Mouse (Mus musculus) kidney, postnatal 0 days (tissue): Measurements from ENCODE around the gene Sh3bp1. TPM values are rescaled to one million over a fixed set of nuclear protein-coding genes. Genes with fewer than 3 reads are reported as not detected.

Experiments used
- ATAC-seq: fragments of 200-750 bp; cut with Nextera tagmentation; replicated peaks from 2 replicates; pipeline ENCODE4 v1.8.0; 2017; ENCODE audit warnings: low read depth, moderate number of reproducible peaks, moderate TSS enrichment, moderate library complexity; ENCODE audit not compliant: low FRiP score
- DNase-seq: peaks from one replicate; pipeline ENCODE4 v3.0.0-alpha.2; 2016; ENCODE audit warnings: low spot score
- H3K27ac ChIP-seq: fragments of 300-500 bp; sonication (generic); 2 replicates; pipeline ENCODE4 v1.5.1; 2014; ENCODE audit warnings: mild to moderate bottlenecking
- H3K27me3 ChIP-seq: fragments of 300-500 bp; sonication (generic); 2 replicates; pipeline ENCODE4 v1.6.1; 2014; ENCODE audit warnings: low read length, mixed read lengths; ENCODE audit not compliant: insufficient read depth
- H3K36me3 ChIP-seq: fragments of 300-500 bp; sonication (generic); 2 replicates; pipeline ENCODE4 v1.6.1; 2014; ENCODE audit warnings: low read length, mixed read lengths; ENCODE audit not compliant: insufficient read depth
- H3K4me1 ChIP-seq: fragments of 300-500 bp; sonication (generic); replicated peaks from 2 replicates; pipeline ENCODE4 v1.6.1; 2014; ENCODE audit warnings: antibody characterized with exemption, low read length, mixed read lengths; ENCODE audit not compliant: insufficient read depth
- H3K4me2 ChIP-seq: fragments of 300-500 bp; sonication (generic); 2 replicates; pipeline ENCODE4 v1.6.1; 2014; ENCODE audit warnings: mild to moderate bottlenecking, low read length, moderate library complexity, mixed read lengths
- H3K4me3 ChIP-seq: fragments of 300-500 bp; sonication (generic); replicated peaks from 2 replicates; pipeline ENCODE4 v1.5.1; 2014; ENCODE audit warnings: low read depth, low read length
- H3K9ac ChIP-seq: fragments of 300-500 bp; sonication (generic); 2 replicates; pipeline ENCODE4 v1.6.1; 2014; ENCODE audit warnings: low read depth, low read length
- H3K9me3 ChIP-seq: fragments of 300-500 bp; sonication (generic); replicated peaks from 2 replicates; pipeline ENCODE4 v1.6.1; 2016; ENCODE audit warnings: low read length, inconsistent platforms, mixed read lengths
- CTCF ChIP-seq: IDR thresholded peaks from 2 replicates; pipeline ENCODE4 v1.5.1; 2016; ENCODE audit warnings: antibody characterized with exemption, low read depth, mild to moderate bottlenecking, moderate library complexity
- WGBS: fragments of 180-500 bp; shearing (Covaris S2); extraction: QIAGEN DNeasy Blood & Tissue Kit; methylation state at CpG from one replicate; pipeline ENCODE4 v1.1.7; 2014; 5-methylcytosine and 5-hydroxymethylcytosine counted together
- polyA plus RNA-seq: library from polyadenylated mRNA; unstranded; fragments of >200 nt; fragmentation: Nextera tagmentation; extraction: Ambion mirVana; gene quantifications from 2 replicates; pipeline ENCODE4 v1.2.1, GENCODE M21; 2015

Sh3bp1 gene
- polyA plus RNA-seq, 1 experiment from 2014 or later: 19.6 TPM

DNA sequence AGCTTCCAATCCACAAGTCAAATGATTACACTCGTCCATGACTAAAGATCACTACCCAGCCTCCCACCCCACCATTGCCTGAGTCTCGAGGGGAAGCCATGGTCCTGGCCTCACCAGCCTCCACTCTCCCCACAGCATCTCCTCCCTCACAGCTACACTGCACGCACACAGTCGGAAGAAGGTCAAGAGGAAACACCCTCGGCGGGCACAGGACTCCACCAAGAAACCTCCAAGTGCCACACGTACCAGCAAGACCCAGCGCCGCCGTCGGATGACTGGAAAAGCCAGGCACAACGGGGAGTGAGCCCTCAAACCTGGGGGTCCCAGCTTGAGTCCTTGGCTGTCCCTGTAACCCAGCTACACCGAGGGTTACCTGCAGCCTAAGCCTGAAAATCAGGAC, 40.8 kb downstream of the Sh3bp1 start:
- Histone ChIP-seq H3K36me3 (peaks cover 36% of the 10 kb centered on the region), H3K4me3 (no peak overlapping the region), H3K4me2 (no peak overlapping the region), H3K9me3 (no peaks in the 10 kb centered on the region), H3K4me1 (0 out of 2 replicates have a peak, but pooled peaks cover 9% of the 10 kb centered on the region), H3K9ac (no peak overlapping the region), H3K27me3 (no peaks in the 10 kb centered on the region), H3K27ac (no peak overlapping the region)
- no peak for TF ChIP-seq CTCF
- ATAC-seq (no peak), DNase-seq (no peak)
- WGBS: 91% methylated on average over 13 of the region's 13 CpGs

DNA sequence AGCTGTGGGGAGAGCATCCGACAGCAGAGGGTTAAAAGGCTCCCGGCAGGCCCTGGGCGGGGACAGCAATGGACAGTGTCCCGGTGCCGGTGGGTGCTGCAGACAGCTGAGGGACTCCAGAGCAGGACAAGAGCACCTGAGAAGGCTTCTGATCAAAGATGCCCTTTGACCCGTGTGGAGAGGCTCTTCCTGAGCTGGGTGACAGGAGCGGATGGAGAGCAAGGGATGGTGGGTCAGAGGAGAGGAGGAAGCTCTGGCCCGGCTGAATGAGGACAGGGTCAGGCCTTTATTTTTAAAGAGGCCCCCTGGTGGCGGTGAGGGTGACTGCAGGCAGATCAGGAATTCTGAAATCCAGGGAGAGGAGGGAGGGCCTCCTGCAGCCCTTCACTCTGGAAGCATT, 43.1 kb downstream of the Sh3bp1 start:
- Histone ChIP-seq H3K27ac (no peak overlapping the region), H3K9ac (peak overlapping the region; percentile 45; the same call in 1 of the 2 replicates)
- peak; percentile 92 for DNase-seq

DNA sequence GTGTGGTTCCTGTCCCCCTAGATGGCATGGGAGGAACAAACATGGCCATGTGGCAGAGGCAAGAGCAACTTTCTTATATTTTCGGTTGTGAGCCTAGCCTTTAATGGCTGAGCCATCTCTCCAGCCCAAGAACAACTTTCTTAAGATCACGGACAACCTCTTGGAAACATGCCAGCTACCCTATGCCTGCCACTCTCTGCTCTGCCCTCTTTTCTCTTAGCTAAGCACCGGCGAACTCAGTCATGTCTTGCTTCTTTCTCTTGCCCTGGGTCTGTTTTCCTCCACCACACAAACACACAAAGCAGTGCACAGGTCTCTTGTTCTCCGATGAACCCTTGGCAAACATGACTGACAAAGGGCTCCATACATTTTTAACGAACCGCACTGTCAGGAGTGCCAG, 46.7 kb downstream of the Sh3bp1 start:
- H3K27ac ChIP-seq: no peak overlapping the region
- no peak for ATAC-seq

More for the DNA sequence above, 43.1 kb downstream of the Sh3bp1 start:
- peak overlapping the region; percentile 19; the same call in 1 of the 2 replicates for H3K4me3 ChIP-seq
- H3K4me1 ChIP-seq: 0 out of 2 replicates have a peak, but pooled peaks cover 4% of the 10 kb centered on the region
- under 1% methylated on average over 9 of the region's 9 CpGs for WGBS
- H3K36me3 ChIP-seq: peaks cover 31% of the 10 kb centered on the region
- H3K4me2 ChIP-seq: peak overlapping the region; percentile 63
- ATAC-seq: peak; percentile 68
- H3K27me3 ChIP-seq: no peaks in the 10 kb centered on the region
- H3K9me3 ChIP-seq: no peaks in the 10 kb centered on the region
- TF ChIP-seq CTCF: peak; percentile 86

DNA sequence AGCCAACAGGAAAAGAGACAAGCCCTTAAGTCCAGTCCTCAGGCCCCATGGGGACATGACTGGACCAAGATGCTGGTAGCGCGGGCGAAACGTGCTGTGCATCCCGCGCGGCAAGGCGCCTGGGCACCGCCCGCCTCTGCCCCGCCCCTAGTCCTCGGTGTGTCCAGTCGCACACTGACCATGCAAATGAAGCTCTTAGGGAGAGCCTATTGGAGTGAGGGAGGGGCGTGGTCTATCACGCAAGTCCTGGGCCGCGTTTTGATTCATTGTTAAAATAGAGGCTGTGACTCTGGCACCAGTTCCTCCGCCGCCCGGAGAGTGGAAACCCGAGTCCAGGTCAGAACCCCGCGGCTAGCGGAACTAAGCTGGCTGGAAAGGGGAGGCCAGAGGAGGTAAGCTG, 48.1 kb downstream of the Sh3bp1 start, which contains the start of gene Triobp:
Triobp (plus strand) TSS at position 68 of the 400 bp plus-strand sequence.
- H3K9ac ChIP-seq: peak within 1 kb of the TSS; percentile 47; the same call in 1 of the 2 replicates
- no peaks in the 10 kb centered on the region for H3K9me3 ChIP-seq
- H3K27me3 ChIP-seq: no peaks in the 10 kb centered on the region
- peak within 1 kb of the TSS; percentile 76 for H3K4me2 ChIP-seq
- H3K4me1 ChIP-seq: peaks cover 7% of the 10 kb centered on the region; the same call in 1 of the 2 replicates
- ATAC-seq (peak; percentile 97), DNase-seq (peak; percentile 99)
- WGBS: under 1% methylated on average over 24 of the region's 24 CpGs
- TF ChIP-seq CTCF: no peak
- no peak within 1 kb of the TSS for H3K27ac ChIP-seq
- no peaks in the 10 kb centered on the region for H3K36me3 ChIP-seq
- peak within 1 kb of the TSS; percentile 28 for H3K4me3 ChIP-seq

More for the DNA sequence above, 46.7 kb downstream of the Sh3bp1 start:
- peak; percentile 8 for DNase-seq
- 0 out of 2 replicates have a peak, but pooled peaks cover 3% of the 10 kb centered on the region for H3K36me3 ChIP-seq
- no peaks in the 10 kb centered on the region for H3K9me3 ChIP-seq
- no peaks in the 10 kb centered on the region for H3K27me3 ChIP-seq
- no peak for TF ChIP-seq CTCF
- H3K9ac ChIP-seq: no peak overlapping the region
- peaks cover 11% of the 10 kb centered on the region; the same call in 1 of the 2 replicates for H3K4me1 ChIP-seq
- H3K4me2 ChIP-seq: no peak overlapping the region
- 72% methylated on average over 7 of the region's 7 CpGs for WGBS
- no peak overlapping the region for H3K4me3 ChIP-seq

DNA sequence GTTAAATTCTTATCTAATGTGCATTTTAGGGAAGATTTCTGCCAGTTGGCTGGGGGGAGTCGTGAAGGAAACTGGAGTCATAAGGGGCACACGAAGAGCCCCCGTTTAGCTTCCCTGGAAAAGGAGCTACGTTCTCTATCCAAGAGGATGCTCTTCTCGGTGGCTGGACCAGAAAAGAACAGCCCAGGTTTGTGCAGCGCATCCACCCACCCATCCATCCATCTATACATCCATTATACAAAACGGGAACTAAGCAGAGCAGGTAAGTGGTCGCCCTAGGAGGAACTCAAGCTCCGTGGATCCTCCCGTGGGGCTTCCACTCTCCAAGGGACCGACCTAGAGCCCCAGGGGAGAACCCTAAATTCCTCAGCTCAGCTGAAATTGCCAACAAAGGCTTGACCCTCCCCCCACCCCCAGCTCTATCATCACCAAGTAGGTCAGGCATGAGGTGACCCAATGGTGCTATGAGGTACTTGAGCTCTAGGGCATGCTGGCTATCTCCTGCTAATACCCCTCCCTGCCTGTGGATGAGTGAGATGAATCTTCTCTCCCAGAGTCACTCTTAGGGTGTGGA, 48.7 kb downstream of the Sh3bp1 start:
- Histone ChIP-seq H3K27ac (no peak overlapping the region), H3K4me2 (peak overlapping the region; percentile 76), H3K4me1 (peaks cover 7% of the 10 kb centered on the region; the same call in 1 of the 2 replicates), H3K4me3 (peak overlapping the region; percentile 28), H3K9me3 (no peaks in the 10 kb centered on the region), H3K9ac (peak overlapping the region; percentile 47; the same call in 1 of the 2 replicates), H3K36me3 (no peaks in the 10 kb centered on the region), H3K27me3 (no peaks in the 10 kb centered on the region)
- WGBS: 7% methylated on average over 11 of the region's 11 CpGs
- DNase-seq: no peak
- no peak for TF ChIP-seq CTCF
- ATAC-seq: no peak

DNA sequence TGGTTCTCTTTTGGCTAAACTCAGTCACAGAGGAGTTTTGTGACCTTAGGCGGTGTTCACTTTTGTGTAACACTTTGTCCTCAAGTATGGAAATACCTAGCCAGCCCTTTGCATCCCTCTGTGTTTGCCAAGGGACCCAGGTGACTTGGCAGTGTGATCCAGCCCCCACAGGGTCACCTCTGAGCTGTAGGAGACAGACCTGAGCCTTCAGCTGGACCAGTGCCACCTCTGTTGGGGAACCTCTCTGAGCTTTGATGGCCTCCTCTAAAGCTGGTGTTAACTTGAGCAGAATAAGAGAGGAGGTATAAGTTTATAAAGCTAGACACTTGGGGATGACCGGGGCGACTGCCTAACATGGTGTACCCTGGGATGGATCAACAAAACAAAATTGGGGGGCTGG, 49.3 kb downstream of the Sh3bp1 start:
- H3K4me2 ChIP-seq: no peak overlapping the region
- TF ChIP-seq CTCF: no peak
- H3K27ac ChIP-seq: no peak overlapping the region
- no peaks in the 10 kb centered on the region for H3K9me3 ChIP-seq
- DNase-seq: no peak
- no peaks in the 10 kb centered on the region for H3K36me3 ChIP-seq
- peaks cover 7% of the 10 kb centered on the region; the same call in 1 of the 2 replicates for H3K4me1 ChIP-seq
- H3K9ac ChIP-seq: no peak overlapping the region
- ATAC-seq: no peak
- 99% methylated on average over 3 of the region's 3 CpGs for whole genome bisulfite sequencing
- no peaks in the 10 kb centered on the region for H3K27me3 ChIP-seq
- H3K4me3 ChIP-seq: no peak overlapping the region
